Mouse (Mus musculus) heart, embryonic 12.5 days (tissue): ENCODE data around the gene Fnbp1. TPM values are rescaled to one million over a fixed set of nuclear protein-coding genes. Genes with fewer than 3 reads are reported as not detected.

Experiments
- ATAC-seq: fragments of 200-750 bp; cut with Nextera tagmentation; 2 replicates; pipeline ENCODE4 v1.8.0; 2017; ENCODE audit warnings: moderate TSS enrichment, moderate library complexity; ENCODE audit not compliant: insufficient number of reproducible peaks, low FRiP score
- H3K27ac ChIP-seq: fragments of 300-500 bp; sonication (generic); 2 replicates; pipeline ENCODE4 v1.5.1; 2016; ENCODE audit warnings: mild to moderate bottlenecking, moderate library complexity; ENCODE audit not compliant: poor library complexity, severe bottlenecking
- H3K27me3 ChIP-seq: fragments of 300-500 bp; sonication (generic); replicated peaks from 2 replicates; pipeline ENCODE4 v1.6.1; 2016; ENCODE audit warnings: mild to moderate bottlenecking, moderate library complexity
- H3K36me3 ChIP-seq: fragments of 300-500 bp; sonication (generic); 2 replicates; pipeline ENCODE4 v1.6.1; 2016; ENCODE audit warnings: mild to moderate bottlenecking, moderate library complexity
- H3K4me1 ChIP-seq: fragments of 300-500 bp; sonication (generic); replicated peaks from 2 replicates; pipeline ENCODE4 v1.6.1; 2016; ENCODE audit warnings: mild to moderate bottlenecking
- H3K4me2 ChIP-seq: fragments of 300-500 bp; sonication (generic); 2 replicates; pipeline ENCODE4 v1.6.1; 2016; ENCODE audit warnings: mild to moderate bottlenecking, moderate library complexity
- H3K4me3 ChIP-seq: fragments of 300-500 bp; sonication (generic); 2 replicates; pipeline ENCODE4 v1.5.1; 2016; ENCODE audit warnings: mild to moderate bottlenecking
- H3K9ac ChIP-seq: fragments of 300-500 bp; sonication (generic); 2 replicates; pipeline ENCODE4 v1.6.1; 2016; ENCODE audit warnings: mild to moderate bottlenecking, moderate library complexity
- H3K9me3 ChIP-seq: fragments of 300-500 bp; sonication (generic); replicated peaks from 2 replicates; pipeline ENCODE4 v1.6.1; 2016; ENCODE audit warnings: mild to moderate bottlenecking, moderate library complexity
- WGBS: fragments of 180-500 bp; shearing (Covaris S2); methylation state at CpG from one replicate; pipeline ENCODE4 v1.1.7; 2016; 5-methylcytosine and 5-hydroxymethylcytosine counted together
- polyA plus RNA-seq: library from polyadenylated mRNA; unstranded; fragments of >200 nt; fragmentation: Nextera tagmentation; extraction: Ambion mirVana; gene quantifications from 2 replicates; pipeline ENCODE4 v1.2.1, GENCODE M21; 2016

The Fnbp1 gene
- polyA plus RNA-seq, 1 experiment from 2014 or later, result 21.4 TPM

DNA sequence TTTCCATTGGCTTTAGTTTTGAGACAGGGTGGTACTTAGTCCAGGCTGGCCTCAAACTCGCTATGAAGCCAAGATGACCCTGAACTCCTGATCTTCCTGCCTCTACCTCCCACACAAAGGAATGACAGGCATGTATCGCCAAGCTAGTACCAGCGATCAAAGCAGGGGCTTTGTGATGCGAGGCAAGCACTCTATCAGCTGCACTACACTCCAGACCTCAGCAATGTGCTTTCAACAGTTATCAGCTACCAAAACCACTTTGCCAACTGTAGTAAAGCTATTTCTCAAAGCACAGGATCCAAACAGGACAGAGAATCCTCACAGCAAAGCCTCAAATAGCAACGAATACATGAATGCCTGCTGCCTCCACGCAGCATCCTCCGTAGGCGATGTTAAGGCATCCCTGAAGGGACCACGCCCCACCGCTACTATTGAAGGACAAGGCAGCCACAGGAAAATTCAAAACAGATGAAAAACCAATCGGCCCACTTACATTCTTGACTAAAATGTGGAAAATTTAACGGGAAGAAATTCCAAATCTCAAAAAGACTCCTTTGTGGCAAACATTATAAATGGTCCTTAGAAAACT is 31.8 kb downstream of the Fnbp1 start:
- Histone ChIP-seq H3K4me3 (no peak overlapping the region), H3K27me3 (no peaks in the 10 kb centered on the region)

GRCm38 (mm10) chr2:31108186-31108585 is 33.6 kb downstream of the Fnbp1 start:
- H3K4me1 ChIP-seq, result peaks cover 57% of the 10 kb centered on the region
- H3K9me3 ChIP-seq, result no peaks in the 10 kb centered on the region
- no peak overlapping the region for H3K9ac ChIP-seq
- ATAC-seq, result no peak
- 50% methylated on average over 6 of the region's 6 CpGs for WGBS
- H3K27me3 ChIP-seq, result no peaks in the 10 kb centered on the region
- no peak overlapping the region for H3K4me3 ChIP-seq
- 0 out of 2 replicates have a peak, but pooled peaks cover 8% of the 10 kb centered on the region for H3K36me3 ChIP-seq
- peak overlapping the region; percentile 69 for H3K27ac ChIP-seq
- 0 out of 2 replicates have a peak overlapping the region, but pooled peaks have one; percentile 16 for H3K4me2 ChIP-seq

More for the DNA sequence above, 31.8 kb downstream of the Fnbp1 start:
- 42% methylated on average over 12 of the region's 12 CpGs for WGBS
- Histone ChIP-seq H3K27ac (peak overlapping the region; percentile 4; the same call in 1 of the 2 replicates), H3K4me2 (no peak overlapping the region), H3K4me1 (peaks cover 54% of the 10 kb centered on the region), H3K9me3 (peaks cover 2% of the 10 kb centered on the region; the same call in 1 of the 2 replicates), H3K36me3 (0 out of 2 replicates have a peak, but pooled peaks cover 6% of the 10 kb centered on the region), H3K9ac (no peak overlapping the region)
- ATAC-seq, result no peak

- no peak overlapping the region for H3K4me3 ChIP-seq
- H3K4me1 ChIP-seq, result peaks cover 53% of the 10 kb centered on the region
- H3K9me3 ChIP-seq, result no peaks in the 10 kb centered on the region
- peak overlapping the region; percentile 31; the same call in 1 of the 2 replicates for H3K9ac ChIP-seq
- 12% methylated on average over 11 of the region's 11 CpGs for WGBS
- H3K36me3 ChIP-seq, result 0 out of 2 replicates have a peak, but pooled peaks cover 8% of the 10 kb centered on the region
- H3K27ac ChIP-seq, result peak overlapping the region; percentile 69
- H3K27me3 ChIP-seq, result no peaks in the 10 kb centered on the region
- peak; percentile 46; the same call in 1 of the 2 replicates for ATAC-seq
- H3K4me2 ChIP-seq, result peak overlapping the region; percentile 35
Observed at GRCm38 (mm10) chr2:31106621-31107320, 35.0 kb downstream of the Fnbp1 start.

GRCm38 (mm10) chr2:31106004-31106403 is 35.8 kb downstream of the Fnbp1 start:
- no peak overlapping the region for H3K4me2 ChIP-seq
- no peaks in the 10 kb centered on the region for H3K9me3 ChIP-seq
- no peak overlapping the region for H3K4me3 ChIP-seq
- WGBS, result 85% methylated on average over 3 of the region's 3 CpGs
- 0 out of 2 replicates have a peak, but pooled peaks cover 8% of the 10 kb centered on the region for H3K36me3 ChIP-seq
- peaks cover 57% of the 10 kb centered on the region for H3K4me1 ChIP-seq
- ATAC-seq, result no peak
- H3K27ac ChIP-seq, result no peak overlapping the region
- no peak overlapping the region for H3K9ac ChIP-seq
- H3K27me3 ChIP-seq, result no peaks in the 10 kb centered on the region

- Histone ChIP-seq H3K9me3 (no peaks in the 10 kb centered on the region), H3K4me2 (no peak overlapping the region), H3K9ac (no peak overlapping the region), H3K27me3 (no peaks in the 10 kb centered on the region), H3K4me3 (no peak overlapping the region), H3K4me1 (peaks cover 58% of the 10 kb centered on the region), H3K36me3 (peaks cover 9% of the 10 kb centered on the region), H3K27ac (no peak overlapping the region)
- 69% methylated on average over 3 of the region's 3 CpGs for WGBS
- ATAC-seq, result no peak
Observed at GRCm38 (mm10) chr2:31105279-31105678, 36.5 kb downstream of the Fnbp1 start.

GRCm38 (mm10) chr2:31103321-31103720 is 38.5 kb downstream of the Fnbp1 start:
- H3K9ac ChIP-seq, result no peak overlapping the region
- H3K36me3 ChIP-seq, result peaks cover 16% of the 10 kb centered on the region
- H3K4me3 ChIP-seq, result no peak overlapping the region
- H3K27me3 ChIP-seq, result no peaks in the 10 kb centered on the region
- H3K4me1 ChIP-seq, result peaks cover 44% of the 10 kb centered on the region
- H3K27ac ChIP-seq, result no peak overlapping the region
- 75% methylated on average over 8 of the region's 8 CpGs for WGBS
- ATAC-seq, result no peak
- 0 out of 2 replicates have a peak, but pooled peaks cover 3% of the 10 kb centered on the region for H3K9me3 ChIP-seq
- H3K4me2 ChIP-seq, result no peak overlapping the region

- Histone ChIP-seq H3K4me1 (peaks cover 25% of the 10 kb centered on the region), H3K27ac (no peak overlapping the region), H3K36me3 (peaks cover 17% of the 10 kb centered on the region), H3K4me3 (no peak overlapping the region), H3K4me2 (peak overlapping the region; percentile 38), H3K9ac (no peak overlapping the region), H3K27me3 (no peaks in the 10 kb centered on the region), H3K9me3 (0 out of 2 replicates have a peak, but pooled peaks cover 3% of the 10 kb centered on the region)
- 33% methylated on average over 3 of the region's 3 CpGs for WGBS
- ATAC-seq, result peak; percentile 36; the same call in 1 of the 2 replicates
Observed at GRCm38 (mm10) chr2:31101285-31101684, 40.5 kb downstream of the Fnbp1 start.

- H3K27ac ChIP-seq, result no peak overlapping the region
- no peak overlapping the region for H3K9ac ChIP-seq
- H3K4me3 ChIP-seq, result no peak overlapping the region
- H3K27me3 ChIP-seq, result no peaks in the 10 kb centered on the region
- H3K4me2 ChIP-seq, result no peak overlapping the region
- peaks cover 29% of the 10 kb centered on the region for H3K4me1 ChIP-seq
- WGBS, result 80% methylated on average over 8 of the region's 8 CpGs
- peaks cover 22% of the 10 kb centered on the region for H3K36me3 ChIP-seq
- H3K9me3 ChIP-seq, result 0 out of 2 replicates have a peak, but pooled peaks cover 3% of the 10 kb centered on the region
- ATAC-seq, result no peak
Observed at GRCm38 (mm10) chr2:31099079-31099478, 42.7 kb downstream of the Fnbp1 start.

DNA sequence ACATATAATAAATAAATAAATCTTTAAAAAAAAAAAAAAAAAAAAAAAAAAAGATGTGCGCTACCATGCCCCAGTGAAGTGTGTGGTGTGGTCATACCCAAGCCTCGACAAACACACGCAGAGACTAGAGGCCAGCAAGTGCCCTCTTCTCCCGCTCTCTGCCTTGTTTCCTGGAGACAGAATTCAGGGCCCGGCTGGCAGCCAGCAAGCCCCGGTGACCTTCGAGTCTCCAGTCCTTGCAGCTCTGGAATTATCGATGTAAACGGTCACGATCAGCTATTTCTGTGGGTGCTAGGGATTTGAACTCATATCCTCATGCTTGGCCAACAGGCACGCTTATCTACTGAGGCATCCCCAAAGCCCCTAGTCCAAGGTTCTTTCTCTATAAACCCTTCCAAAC is 43.2 kb downstream of the Fnbp1 start:
- Histone ChIP-seq H3K4me1 (peaks cover 32% of the 10 kb centered on the region), H3K27me3 (no peaks in the 10 kb centered on the region), H3K4me2 (no peak overlapping the region), H3K36me3 (peaks cover 24% of the 10 kb centered on the region), H3K9ac (no peak overlapping the region), H3K4me3 (no peak overlapping the region), H3K9me3 (0 out of 2 replicates have a peak, but pooled peaks cover 3% of the 10 kb centered on the region), H3K27ac (no peak overlapping the region)
- 91% methylated on average over 11 of the region's 11 CpGs for WGBS
- no peak for ATAC-seq

GRCm38 (mm10) chr2:31097276-31097675 is 44.5 kb downstream of the Fnbp1 start:
- H3K9ac ChIP-seq, result no peak overlapping the region
- 79% methylated on average over 2 of the region's 2 CpGs for WGBS
- no peak overlapping the region for H3K27ac ChIP-seq
- H3K4me1 ChIP-seq, result peaks cover 27% of the 10 kb centered on the region
- H3K4me3 ChIP-seq, result no peak overlapping the region
- H3K27me3 ChIP-seq, result no peaks in the 10 kb centered on the region
- peaks cover 21% of the 10 kb centered on the region for H3K36me3 ChIP-seq
- no peak overlapping the region for H3K4me2 ChIP-seq
- H3K9me3 ChIP-seq, result 0 out of 2 replicates have a peak, but pooled peaks cover 3% of the 10 kb centered on the region
- no peak for ATAC-seq

DNA sequence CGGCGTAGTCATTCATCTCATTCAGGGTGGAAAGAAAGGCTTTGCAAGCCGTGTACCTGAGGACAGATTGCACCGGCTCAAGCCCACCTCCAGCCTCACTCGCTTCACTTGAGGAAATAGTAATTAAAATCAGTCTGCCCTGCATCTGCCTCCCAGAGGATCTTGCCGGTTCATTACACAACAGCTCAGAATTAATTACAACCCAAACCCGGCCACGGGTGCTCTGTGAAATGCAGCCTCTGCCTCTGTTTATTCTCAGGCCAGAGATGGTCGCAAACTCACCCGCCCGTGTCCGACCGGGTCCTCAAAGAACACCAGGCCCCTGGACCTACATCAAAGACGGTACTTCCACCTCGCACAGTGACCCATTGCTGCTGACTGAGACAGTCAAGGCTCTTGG is 45.7 kb downstream of the Fnbp1 start:
- 0 out of 2 replicates have a peak, but pooled peaks cover 3% of the 10 kb centered on the region for H3K9me3 ChIP-seq
- no peak overlapping the region for H3K9ac ChIP-seq
- peaks cover 22% of the 10 kb centered on the region for H3K4me1 ChIP-seq
- WGBS, result 87% methylated on average over 15 of the region's 15 CpGs
- no peak overlapping the region for H3K4me2 ChIP-seq
- H3K36me3 ChIP-seq, result peaks cover 21% of the 10 kb centered on the region
- no peaks in the 10 kb centered on the region for H3K27me3 ChIP-seq
- H3K4me3 ChIP-seq, result no peak overlapping the region
- no peak overlapping the region for H3K27ac ChIP-seq
- no peak for ATAC-seq
